Mouse (Mus musculus): ENCODE results near the gene Elp1. TPM values are rescaled to one million over a fixed set of nuclear protein-coding genes. Genes with fewer than 3 reads are reported as not detected.

The Elp1 gene
- total and polyA plus RNA-seq, 3 experiments = 4.0 to 52.5 (median 44.4) TPM

- Histone ChIP-seq H3K36me3 (replicated peaks) (peaks cover 41% of the 10 kb centered on the region), H3K4me3 (ENCODE audit: low read depth, low read length) (no peak overlapping the region), H3K27me3 (ENCODE audit: insufficient read depth, low read length) (no peaks in the 10 kb centered on the region), H3K9me3 (replicated peaks) (no peaks in the 10 kb centered on the region), H3K4me1 (ENCODE audit: insufficient read depth, low read depth, low read length) (no peaks in the 10 kb centered on the region)
- TF ChIP-seq GATA2 (IDR thresholded peaks at IDR 0.05; ENCODE audit: borderline replicate concordance, low read depth, low read length) (no peak), GATA1 (IDR thresholded peaks at IDR 0.05; ENCODE audit: borderline replicate concordance, low read length) (no peak), POLR2AphosphoS5 (IDR thresholded peaks at IDR 0.05; ENCODE audit: insufficient replicate concordance, low read depth, low read length) (no peak), CTCF (IDR thresholded peaks at IDR 0.05; ENCODE audit: low read depth, low read length) (no peak), TAL1 (conservative IDR thresholded peaks at IDR 0.05; ENCODE audit: low read depth, low read length) (no peak)
- ATAC-seq (ENCODE audit: extremely low read depth, insufficient number of reproducible peaks, low FRiP score, poor library complexity, severe bottlenecking) (no peak), DNase-seq (ENCODE audit: low spot score) (no peak)
Observed at GRCm38 (mm10) chr4:56829511-56829921, 27.4 kb upstream of the Elp1 start.

DNA sequence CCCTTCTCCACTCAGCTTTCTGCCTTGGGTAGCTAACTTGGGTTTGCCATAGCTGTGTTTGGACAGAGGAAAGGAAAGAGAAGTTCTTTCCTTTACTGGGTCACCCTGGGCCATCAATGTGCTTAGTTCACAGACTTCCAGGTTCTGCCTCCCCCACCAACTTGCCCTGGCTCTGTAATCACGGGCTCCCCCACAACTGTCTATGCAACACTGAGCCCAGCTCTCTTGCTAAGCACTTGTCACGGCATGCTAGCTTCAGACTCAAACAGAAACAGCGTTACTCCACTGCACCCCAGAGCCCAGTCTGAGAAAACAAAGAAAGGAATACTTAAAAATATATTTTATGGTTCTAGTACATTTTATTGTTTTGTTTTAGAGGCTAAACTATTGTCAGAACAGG, 26.8 kb upstream of the Elp1 start:
- Histone ChIP-seq H3K36me3 (replicated peaks) (peaks cover 44% of the 10 kb centered on the region), H3K27me3 (ENCODE audit: insufficient read depth, low read length) (no peaks in the 10 kb centered on the region), H3K4me1 (ENCODE audit: insufficient read depth, low read depth, low read length) (no peaks in the 10 kb centered on the region), H3K4me3 (ENCODE audit: low read depth, low read length) (no peak overlapping the region), H3K9me3 (replicated peaks) (no peaks in the 10 kb centered on the region)
- ATAC-seq (ENCODE audit: extremely low read depth, insufficient number of reproducible peaks, low FRiP score, poor library complexity, severe bottlenecking) = no peak
- TF ChIP-seq GATA1 (IDR thresholded peaks at IDR 0.05; ENCODE audit: borderline replicate concordance, low read length) = no peak
- TF ChIP-seq POLR2AphosphoS5 (IDR thresholded peaks at IDR 0.05; ENCODE audit: insufficient replicate concordance, low read depth, low read length) = no peak
- TF ChIP-seq GATA2 (IDR thresholded peaks at IDR 0.05; ENCODE audit: borderline replicate concordance, low read depth, low read length) = no peak
- no peak for TF ChIP-seq TAL1 (conservative IDR thresholded peaks at IDR 0.05; ENCODE audit: low read depth, low read length)
- no peak for TF ChIP-seq CTCF (IDR thresholded peaks at IDR 0.05; ENCODE audit: low read depth, low read length)
- no peak for DNase-seq (ENCODE audit: low spot score)

DNA sequence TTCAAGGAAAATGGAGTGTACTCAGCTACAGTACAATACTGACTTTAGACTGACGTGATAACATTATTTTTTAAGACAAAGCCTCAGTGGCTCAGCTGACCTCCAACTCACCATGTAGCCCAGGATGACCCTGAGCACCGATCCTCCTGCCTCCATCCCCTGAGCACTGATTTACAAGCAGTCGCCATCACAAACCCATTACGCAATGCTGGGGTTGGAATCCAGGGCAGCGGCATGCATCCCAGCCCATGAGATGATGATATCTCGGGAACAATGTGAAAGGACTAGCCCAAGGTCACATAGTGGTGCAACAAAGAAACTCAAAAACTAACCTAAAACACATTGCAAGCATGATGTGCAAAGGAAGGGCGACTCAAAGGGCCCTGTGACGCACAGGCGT, 22.1 kb upstream of the Elp1 start:
- peaks cover 20% of the 10 kb centered on the region for H3K36me3 ChIP-seq (replicated peaks)
- H3K9me3 ChIP-seq (replicated peaks) = no peaks in the 10 kb centered on the region
- TF ChIP-seq POLR2AphosphoS5 (IDR thresholded peaks at IDR 0.05; ENCODE audit: insufficient replicate concordance, low read depth, low read length) (no peak), TAL1 (conservative IDR thresholded peaks at IDR 0.05; ENCODE audit: low read depth, low read length) (no peak), CTCF (IDR thresholded peaks at IDR 0.05; ENCODE audit: low read depth, low read length) (no peak)
- H3K4me1 ChIP-seq (ENCODE audit: insufficient read depth, low read depth, low read length) = no peaks in the 10 kb centered on the region
- H3K27me3 ChIP-seq (ENCODE audit: insufficient read depth, low read length) = no peaks in the 10 kb centered on the region
- H3K4me3 ChIP-seq (ENCODE audit: low read depth, low read length) = no peak overlapping the region
- no peak for ATAC-seq (ENCODE audit: extremely low read depth, insufficient number of reproducible peaks, low FRiP score, poor library complexity, severe bottlenecking)
- no peak for DNase-seq (ENCODE audit: low spot score)

- ATAC-seq (ENCODE audit: extremely low read depth, insufficient number of reproducible peaks, low FRiP score, poor library complexity, severe bottlenecking) = no peak
- no peak for TF ChIP-seq GATA1 (IDR thresholded peaks at IDR 0.05; ENCODE audit: borderline replicate concordance, low read length)
- no peak for TF ChIP-seq POLR2AphosphoS5 (IDR thresholded peaks at IDR 0.05; ENCODE audit: insufficient replicate concordance, low read depth, low read length)
- no peak for TF ChIP-seq TAL1 (conservative IDR thresholded peaks at IDR 0.05; ENCODE audit: low read depth, low read length)
- TF ChIP-seq CTCF (IDR thresholded peaks at IDR 0.05; ENCODE audit: low read depth, low read length) = no peak
- no peak for TF ChIP-seq GATA2 (IDR thresholded peaks at IDR 0.05; ENCODE audit: borderline replicate concordance, low read depth, low read length)
- no peak for DNase-seq (ENCODE audit: low spot score)
- Histone ChIP-seq H3K27me3 (ENCODE audit: insufficient read depth, low read length) (no peaks in the 10 kb centered on the region), H3K9me3 (replicated peaks) (no peaks in the 10 kb centered on the region), H3K36me3 (replicated peaks) (peaks cover 19% of the 10 kb centered on the region), H3K4me1 (ENCODE audit: insufficient read depth, low read depth, low read length) (no peaks in the 10 kb centered on the region), H3K4me3 (ENCODE audit: low read depth, low read length) (no peak overlapping the region)
Observed at GRCm38 (mm10) chr4:56820017-56820550, 18.0 kb upstream of the Elp1 start.

DNA sequence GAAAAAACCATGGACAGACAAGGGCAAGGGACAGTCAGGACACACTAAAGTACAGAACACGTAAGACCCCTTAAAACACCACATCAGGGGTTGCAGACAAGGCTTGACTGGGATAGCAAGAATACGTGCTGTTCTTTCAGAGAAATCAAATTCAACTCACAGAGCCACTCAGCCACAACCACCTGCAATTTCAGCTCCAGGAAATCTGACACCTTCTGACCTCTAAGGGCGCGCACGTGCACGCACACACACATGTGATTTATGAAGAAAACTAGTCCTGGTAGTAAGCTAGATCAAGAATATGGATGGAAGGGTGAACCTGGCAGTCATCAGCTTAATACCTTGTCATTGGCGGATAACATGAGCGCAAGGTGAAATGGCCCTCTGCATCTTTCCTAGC, 13.0 kb upstream of the Elp1 start:
- peaks cover 24% of the 10 kb centered on the region for H3K36me3 ChIP-seq (replicated peaks)
- no peaks in the 10 kb centered on the region for H3K9me3 ChIP-seq (replicated peaks)
- DNase-seq (ENCODE audit: low spot score) (no peak), ATAC-seq (ENCODE audit: extremely low read depth, insufficient number of reproducible peaks, low FRiP score, poor library complexity, severe bottlenecking) (no peak)
- H3K4me3 ChIP-seq (ENCODE audit: low read depth, low read length) = no peak overlapping the region
- peaks cover 10% of the 10 kb centered on the region; the same call in 1 of the 2 replicates for H3K4me1 ChIP-seq (ENCODE audit: insufficient read depth, low read depth, low read length)
- TF ChIP-seq CTCF (IDR thresholded peaks at IDR 0.05; ENCODE audit: low read depth, low read length) (no peak), GATA1 (IDR thresholded peaks at IDR 0.05; ENCODE audit: borderline replicate concordance, low read length) (no peak), POLR2AphosphoS5 (IDR thresholded peaks at IDR 0.05; ENCODE audit: insufficient replicate concordance, low read depth, low read length) (no peak), GATA2 (IDR thresholded peaks at IDR 0.05; ENCODE audit: borderline replicate concordance, low read depth, low read length) (no peak), TAL1 (conservative IDR thresholded peaks at IDR 0.05; ENCODE audit: low read depth, low read length) (no peak)
- no peaks in the 10 kb centered on the region for H3K27me3 ChIP-seq (ENCODE audit: insufficient read depth, low read length)

DNA sequence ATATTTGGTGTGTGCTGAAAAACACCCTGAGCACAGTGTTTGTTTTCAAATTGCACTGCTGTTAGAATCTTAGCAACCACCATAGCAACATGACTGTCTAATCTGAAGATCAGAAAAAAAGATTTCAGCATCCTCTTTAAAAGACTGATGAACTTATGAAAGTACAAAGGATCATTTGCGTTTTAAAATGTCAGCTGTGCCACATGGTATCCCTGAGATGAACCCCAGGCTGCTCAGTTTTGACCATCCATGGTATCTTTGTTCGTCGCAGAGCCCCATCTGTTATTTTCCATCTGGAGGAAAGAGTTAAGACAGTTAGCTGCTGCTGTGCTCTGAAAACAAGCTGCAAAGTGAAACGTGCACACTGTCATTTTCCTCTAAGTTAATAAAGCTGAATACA, 10.0 kb upstream of the Elp1 start:
- Histone ChIP-seq H3K27me3 (ENCODE audit: insufficient read depth, low read length) (no peaks in the 10 kb centered on the region), H3K4me3 (ENCODE audit: low read depth, low read length) (no peak overlapping the region), H3K9me3 (replicated peaks) (no peaks in the 10 kb centered on the region), H3K4me1 (ENCODE audit: insufficient read depth, low read depth, low read length) (peaks cover 10% of the 10 kb centered on the region; the same call in 1 of the 2 replicates), H3K36me3 (replicated peaks) (peaks cover 47% of the 10 kb centered on the region)
- DNase-seq (ENCODE audit: low spot score) = no peak
- no peak for TF ChIP-seq TAL1 (conservative IDR thresholded peaks at IDR 0.05; ENCODE audit: low read depth, low read length)
- TF ChIP-seq CTCF (IDR thresholded peaks at IDR 0.05; ENCODE audit: low read depth, low read length) = no peak
- TF ChIP-seq POLR2AphosphoS5 (IDR thresholded peaks at IDR 0.05; ENCODE audit: insufficient replicate concordance, low read depth, low read length) = no peak
- no peak for TF ChIP-seq GATA2 (IDR thresholded peaks at IDR 0.05; ENCODE audit: borderline replicate concordance, low read depth, low read length)
- TF ChIP-seq GATA1 (IDR thresholded peaks at IDR 0.05; ENCODE audit: borderline replicate concordance, low read length) = no peak
- no peak for ATAC-seq (ENCODE audit: extremely low read depth, insufficient number of reproducible peaks, low FRiP score, poor library complexity, severe bottlenecking)
